Mouse (Mus musculus) megakaryocyte progenitor cell, adult 5-6 weeks (primary cell): ENCODE results near the gene Rbm47. TPM values are rescaled to one million over a fixed set of nuclear protein-coding genes. Genes with fewer than 3 reads are reported as not detected.
A peak's percentile ranks its signal among the peaks of the same experiment; 100 is the strongest.

ENCODE experiments used
- ATAC-seq: replicated peaks from 2 replicates; pipeline ENCODE4 v1.8.0; 2016; ENCODE audit warnings: mild to moderate bottlenecking, moderate TSS enrichment, inconsistent platforms; ENCODE audit not compliant: poor library complexity
- total RNA-seq, 2 experiments: library from RNA; stranded (forward) in 1 of 2; stranded (reverse) in 1 of 2; fragments of 157-497, 149-512 nt in 1 of 2; fragments of 200-1000 nt in 1 of 2; gene quantifications; 2 replicates each; pipeline versions ENCODE4 v1.2.3 to v1.2.4; 2015 to 2017

Gene Rbm47
- total RNA-seq, 2 experiments from 2014 or later, result 4.4 to 4.7 TPM

GRCm38 (mm10) chr5:66070350-66070749, 102.6 kb downstream of the Rbm47 start:
- no peak for ATAC-seq

- peak; percentile 72 for ATAC-seq
Observed at GRCm38 (mm10) chr5:66069470-66070144, 103.3 kb downstream of the Rbm47 start.

GRCm38 (mm10) chr5:66069133-66069469, 103.8 kb downstream of the Rbm47 start:
- no peak for ATAC-seq

GRCm38 (mm10) chr5:66068068-66068920, 104.6 kb downstream of the Rbm47 start:
- ATAC-seq, result no peak

DNA sequence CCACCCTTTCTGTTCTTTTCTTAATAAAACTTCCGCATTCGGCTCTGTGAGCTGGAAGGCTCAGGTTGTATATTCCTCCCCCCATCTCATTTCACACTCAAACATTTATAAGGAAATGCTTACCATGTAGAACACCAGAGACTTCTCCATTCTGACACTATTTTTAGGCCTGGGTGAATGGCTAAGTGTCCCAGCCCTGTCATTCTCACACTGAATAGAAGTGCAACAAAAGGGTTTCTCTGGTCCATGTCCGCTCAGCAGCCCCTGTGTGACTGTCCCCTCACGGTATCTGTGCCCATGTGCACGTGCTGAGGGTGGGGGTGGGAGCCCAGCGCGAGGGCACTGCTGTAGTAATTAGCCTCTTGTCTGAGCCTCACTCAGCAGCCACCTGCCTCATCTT, 105.7 kb downstream of the Rbm47 start:
- ATAC-seq, result peak; percentile 30

DNA sequence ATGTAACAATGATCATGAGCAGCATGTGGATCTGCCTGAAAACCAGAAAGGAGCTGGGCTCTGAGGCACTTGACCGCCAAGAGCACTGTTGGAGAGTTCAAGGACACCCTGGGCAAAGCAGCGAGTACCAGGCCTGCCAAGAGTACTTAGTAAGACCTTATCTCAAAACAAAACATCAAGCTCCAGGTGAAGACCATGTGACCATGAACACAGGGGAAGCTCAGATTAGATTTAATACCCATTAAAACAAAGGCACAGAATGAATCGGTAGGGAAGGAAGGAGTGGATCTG, 110.0 kb downstream of the Rbm47 start:
- ATAC-seq, result no peak

DNA sequence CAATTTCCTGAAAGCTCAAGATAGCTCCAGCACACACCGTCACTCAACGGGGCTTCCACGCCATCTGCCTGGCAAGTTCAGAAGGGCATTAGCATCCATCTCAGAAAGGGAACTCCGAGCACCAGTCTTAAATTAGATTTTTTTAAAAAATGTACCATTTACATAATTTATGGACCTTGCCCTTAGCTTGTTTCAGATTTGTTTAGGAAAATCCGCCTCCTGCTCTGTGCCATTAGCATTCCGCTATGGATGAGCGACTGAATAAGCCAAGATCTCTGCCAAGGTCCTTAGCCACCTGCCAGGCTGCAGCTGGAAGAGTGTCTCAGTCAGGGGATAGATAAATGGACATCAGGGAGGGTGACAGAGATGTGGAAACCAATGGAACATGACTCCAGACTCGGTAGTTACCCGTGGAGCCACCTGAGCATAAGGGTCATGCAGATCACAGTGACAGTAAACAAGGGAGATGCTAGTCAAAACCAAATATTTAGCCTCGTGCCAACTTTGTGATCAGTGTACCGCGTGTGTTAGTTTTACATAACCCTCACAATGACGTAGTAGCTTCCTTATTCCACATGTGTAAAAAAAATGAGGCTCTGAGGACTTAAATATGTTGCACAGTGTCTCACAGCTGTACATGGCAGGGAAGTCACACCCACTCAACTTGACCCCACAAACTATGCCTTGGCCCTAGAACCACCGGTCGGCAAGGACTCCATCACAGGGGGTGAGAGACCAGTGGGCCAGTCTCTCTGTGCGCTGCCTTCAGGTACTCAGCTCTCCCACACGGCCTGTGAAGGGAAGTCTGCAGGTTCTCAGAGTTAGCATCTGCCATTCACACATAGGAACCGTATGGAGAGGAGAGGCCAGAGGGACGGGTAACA, 110.6 kb downstream of the Rbm47 start:
- 0 out of 2 replicates have a peak, but pooled peaks have one; percentile 34 for ATAC-seq

DNA sequence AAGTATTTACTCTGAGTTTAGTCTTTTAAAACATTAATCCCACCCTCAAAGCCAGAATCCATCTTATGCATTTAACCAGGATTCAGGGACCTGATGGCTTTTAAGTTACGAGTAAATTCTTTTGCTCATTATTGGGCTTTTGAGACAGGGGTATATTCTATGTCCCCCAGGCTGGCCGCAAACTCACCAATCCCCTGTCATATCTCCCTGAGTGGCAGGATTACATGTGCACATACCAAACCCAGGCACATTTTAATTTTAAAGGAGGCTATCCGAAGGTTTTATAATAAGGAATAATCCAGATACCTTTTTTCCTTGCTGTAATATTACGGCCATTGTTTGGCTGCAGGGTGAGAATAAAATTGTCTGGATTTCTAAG, 111.3 kb downstream of the Rbm47 start:
- no peak for ATAC-seq

DNA sequence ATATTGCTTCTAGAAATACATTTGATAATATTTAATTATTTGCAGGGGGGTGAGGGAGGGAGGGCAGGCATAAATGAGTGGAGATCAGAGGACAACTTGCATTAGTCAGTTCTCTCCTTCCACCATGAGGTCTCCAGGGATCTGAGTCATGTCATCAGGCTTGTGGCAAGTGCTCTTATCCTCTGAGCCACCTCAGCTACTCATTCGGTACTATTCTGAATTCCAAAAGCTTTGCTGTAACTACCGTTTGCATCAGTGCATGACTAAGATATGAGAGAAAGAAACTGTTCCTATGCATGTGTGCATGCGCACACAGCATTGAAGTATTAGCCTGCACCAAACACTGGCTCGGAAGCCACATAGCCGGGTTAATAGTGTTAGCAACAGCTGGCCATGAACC, 114.1 kb downstream of the Rbm47 start:
- ATAC-seq, result no peak

DNA sequence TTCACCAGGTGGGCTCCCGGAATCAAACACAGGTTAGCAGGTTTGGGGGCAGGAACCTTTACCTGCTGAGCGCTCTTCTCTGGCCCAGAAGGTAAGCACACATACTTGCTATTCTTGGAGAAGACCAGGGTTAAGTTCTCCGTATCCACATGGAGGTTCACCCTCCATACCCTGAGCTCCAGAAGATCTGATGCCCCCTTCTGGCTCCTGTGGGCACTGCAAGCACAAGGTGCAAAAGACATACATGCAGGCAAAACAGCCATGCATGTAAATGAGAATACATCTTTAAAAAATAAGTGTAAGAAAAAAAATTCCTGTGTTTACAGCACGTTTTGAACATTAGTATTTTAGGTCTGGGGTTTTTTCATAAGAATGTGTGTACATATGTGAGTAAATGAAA, 116.2 kb downstream of the Rbm47 start:
- ATAC-seq, result no peak

DNA sequence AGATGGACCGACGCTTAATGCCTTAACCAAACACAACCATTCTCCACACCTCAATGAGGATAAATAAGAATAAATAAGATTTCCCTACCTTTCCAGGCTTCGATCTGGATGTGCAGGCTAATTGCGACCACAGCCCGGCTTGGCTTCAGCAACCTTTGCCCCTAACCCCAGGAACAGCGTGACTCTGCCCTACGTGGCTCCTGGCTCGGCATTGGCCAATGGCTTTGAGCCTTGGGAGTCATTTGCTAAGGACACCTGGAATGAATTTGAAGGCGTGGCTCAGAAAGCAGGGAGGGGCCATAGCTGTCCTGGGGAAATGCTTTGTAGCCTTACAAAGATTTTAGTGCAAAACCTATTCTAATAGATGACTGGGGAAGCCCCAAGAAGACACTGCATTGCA, 118.5 kb downstream of the Rbm47 start:
- no peak for ATAC-seq

DNA sequence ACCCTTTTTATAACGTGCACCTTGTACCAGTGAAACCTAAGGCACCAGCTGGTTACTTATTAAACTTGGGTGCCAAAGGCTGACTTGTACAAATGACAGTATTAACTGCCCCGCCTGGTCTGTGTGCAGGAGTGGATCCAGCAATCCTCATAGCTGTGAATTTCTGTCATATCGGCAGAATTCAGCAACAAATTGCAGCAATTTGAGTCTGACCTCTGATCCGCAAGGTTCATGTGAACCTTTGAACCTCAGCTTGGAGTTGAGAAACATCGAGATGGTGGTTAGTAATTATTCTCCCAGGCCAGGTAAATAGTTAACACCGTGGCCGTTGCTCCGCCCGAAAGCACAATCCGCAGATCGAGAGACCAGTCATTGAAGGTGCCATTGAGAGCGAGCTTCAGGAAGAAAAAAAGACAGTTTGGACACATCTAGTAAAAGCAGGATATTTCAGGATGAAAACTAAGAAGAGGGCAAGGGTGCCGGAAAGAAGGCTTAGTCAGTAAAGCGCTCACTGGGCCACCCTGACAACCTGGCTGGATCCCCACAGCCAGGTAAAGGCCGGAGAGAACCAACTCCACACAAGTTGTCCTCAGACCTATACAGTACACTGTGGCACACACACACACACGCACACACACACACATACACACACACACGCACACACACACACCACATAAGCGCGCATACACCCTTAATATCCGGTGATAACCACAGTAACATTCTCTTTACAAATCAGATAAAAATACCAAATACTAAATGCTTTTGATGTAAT, 120.0 kb downstream of the Rbm47 start:
- no peak for ATAC-seq

GRCm38 (mm10) chr5:66050841-66051240, 122.1 kb downstream of the Rbm47 start:
- ATAC-seq, result no peak

DNA sequence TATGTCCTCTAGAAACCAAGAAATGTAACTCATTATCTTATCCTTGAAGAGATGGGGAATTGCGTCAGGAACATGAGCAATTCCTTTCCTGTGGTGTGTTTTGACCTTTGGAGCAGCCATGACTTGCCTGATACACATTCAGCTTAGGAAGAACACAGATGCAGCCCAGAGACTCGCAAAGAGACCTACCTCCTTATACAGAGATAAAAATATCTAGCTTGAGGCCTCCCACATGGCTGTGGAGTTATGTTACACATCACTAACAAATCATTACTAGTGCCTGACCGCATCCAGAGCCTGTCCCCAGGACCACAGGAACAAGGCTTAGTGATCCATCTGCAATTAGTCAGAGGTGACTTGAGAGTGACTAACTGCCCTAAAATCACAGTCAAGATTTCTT, 126.6 kb downstream of the Rbm47 start:
- no peak for ATAC-seq

GRCm38 (mm10) chr5:66043897-66044296, 129.0 kb downstream of the Rbm47 start:
- ATAC-seq, result no peak

GRCm38 (mm10) chr5:66042651-66043340, 130.1 kb downstream of the Rbm47 start:
- ATAC-seq, result no peak

DNA sequence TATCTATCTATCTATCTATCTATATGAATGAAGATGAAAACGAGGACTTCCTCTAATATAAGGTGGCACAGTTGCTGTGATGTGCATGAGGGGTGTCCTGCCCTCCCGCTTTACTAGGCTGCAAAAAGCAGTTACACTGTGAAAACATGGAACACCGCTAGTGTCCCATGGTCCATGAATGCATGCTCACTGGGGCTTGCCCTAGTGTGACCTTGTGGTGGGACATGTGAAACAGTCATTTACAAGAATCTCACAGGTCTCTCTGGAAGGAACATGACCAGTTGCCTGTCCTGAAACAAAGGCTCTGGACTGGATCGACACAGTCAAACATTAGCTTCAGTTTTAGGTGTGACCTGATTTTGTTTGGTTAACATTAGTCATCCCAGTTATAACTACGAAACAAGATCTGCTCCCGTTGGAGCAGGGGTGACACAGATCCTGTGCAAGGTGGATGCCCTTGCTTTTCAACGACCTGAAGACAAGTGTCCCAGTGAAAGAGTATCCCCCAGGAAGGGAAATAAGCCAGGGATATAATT, 132.1 kb downstream of the Rbm47 start:
- no peak for ATAC-seq

DNA sequence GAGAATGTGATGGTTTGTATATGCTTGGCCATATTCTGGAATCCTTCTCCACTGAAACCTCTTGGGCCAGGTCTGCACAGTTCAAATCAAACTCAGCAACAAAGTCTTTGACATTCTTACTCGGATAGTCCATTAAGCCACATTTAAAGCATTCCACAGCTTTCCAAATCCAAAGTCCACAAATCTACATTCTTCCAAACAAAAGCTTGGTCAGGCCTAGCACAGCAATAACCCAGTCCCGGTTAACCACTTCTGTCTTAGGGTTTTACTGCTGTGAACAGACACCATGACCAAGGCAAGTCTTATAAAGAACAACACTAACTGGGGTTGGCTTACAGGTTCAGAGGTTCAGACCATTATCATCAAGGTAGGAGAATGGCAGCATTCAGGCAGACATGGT, 133.1 kb downstream of the Rbm47 start:
- ATAC-seq, result no peak

DNA sequence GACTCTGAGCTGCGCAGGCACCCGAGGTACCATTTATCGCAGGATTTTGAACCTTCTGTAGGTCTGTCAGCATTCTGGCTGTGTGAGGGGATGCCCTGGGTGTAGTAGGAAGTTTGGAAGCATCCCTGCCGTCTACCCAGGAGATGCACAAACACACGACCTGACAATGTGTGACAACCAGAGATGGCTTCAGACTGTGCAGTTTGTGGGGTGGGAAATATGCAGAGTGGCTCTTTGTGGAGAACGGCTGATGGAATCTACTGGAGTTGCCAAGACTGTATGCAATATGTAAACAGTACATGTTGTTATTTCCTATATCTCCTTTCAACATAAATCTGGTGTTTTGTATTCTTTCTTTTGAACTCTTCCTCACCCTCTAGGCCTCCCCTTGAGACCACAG, 135.9 kb downstream of the Rbm47 start:
- ATAC-seq, result no peak

DNA sequence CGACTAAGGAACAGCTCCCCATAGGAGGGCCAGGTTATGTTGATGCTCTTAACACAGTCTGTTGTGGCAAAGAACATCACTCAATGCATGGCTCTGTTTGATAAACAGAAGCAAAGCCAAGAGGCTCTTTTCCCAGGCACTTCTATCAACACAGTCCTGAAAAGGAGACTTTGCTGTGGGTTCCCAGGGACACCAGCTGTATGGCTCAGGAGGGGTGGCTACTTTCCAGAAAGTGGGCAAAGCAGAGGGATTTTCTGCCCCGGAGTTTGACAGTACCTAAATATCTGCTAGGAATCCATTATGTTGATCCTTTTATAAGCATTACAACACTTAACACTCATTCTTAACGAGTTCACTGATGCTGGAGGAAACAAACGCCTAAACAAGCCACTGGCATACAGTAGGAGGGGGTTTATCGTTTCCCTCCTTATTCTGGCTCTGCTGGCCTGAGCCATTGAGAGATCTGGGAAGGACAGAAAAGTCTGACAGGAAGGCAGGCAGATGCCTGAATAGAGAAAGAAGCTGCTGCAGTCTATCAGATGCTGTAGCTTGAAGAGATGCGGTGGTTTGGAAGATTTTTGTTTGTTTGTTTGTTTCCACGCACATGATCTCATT, 136.4 kb downstream of the Rbm47 start:
- ATAC-seq, result no peak
